In the genomic region with DNA sequence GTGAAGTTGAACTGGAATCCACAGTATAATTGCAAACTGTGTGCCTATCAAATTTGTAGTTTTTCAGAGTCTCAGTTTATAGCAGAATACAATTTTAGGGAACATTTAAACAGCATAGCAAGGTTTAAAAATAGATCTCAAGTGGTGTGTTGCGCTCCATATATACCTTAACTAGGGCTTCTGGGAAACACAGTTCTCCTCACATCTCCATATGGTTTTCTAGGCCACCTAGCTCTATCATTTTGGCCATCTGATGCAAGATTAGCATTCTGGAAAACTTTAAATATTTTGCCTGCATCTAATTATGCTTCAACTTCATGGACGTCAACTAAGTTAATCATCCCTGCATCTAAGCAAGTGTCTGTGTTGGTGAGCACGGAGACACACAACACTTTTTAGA, we compare ENCODE assay signal across 22 mouse cellular contexts.
DNase-seq lines count a peak whose midpoint lies in the region; ATAC-seq and TF ChIP-seq lines count a peak whose summit lies in the region.
"Had no signal": no experiment of that assay in that cellular context is flagged by ENCODE, and none has a peak within 500 bp of the region (broad histone marks: within the 10 kb centered on the region; RNA-seq: fewer than 3 reads in every experiment).

No protein-coding gene starts in this region.

- 92% methylated on average over 3 of the region's 3 CpGs for WGBS in liver, embryonic 11.5 days

- H3K4me2 ChIP-seq in liver, embryonic 11.5 days, result no peak overlapping the region
- H3K4me2 ChIP-seq: embryonic facial prominence, embryonic 12.5 days; forebrain, embryonic 13.5 days; forebrain, embryonic 15.5 days had no signal

- no peak for DNase-seq in frontal cortex, postnatal 25 days (ENCODE audit: low spot score in 2 of 2)
- DNase-seq in left cerebral cortex, adult 2 months (ENCODE audit: extremely low spot score in 1 of 2, low spot score in 2 of 2), result no peak
- DNase-seq in left cerebral cortex, postnatal 36 days (ENCODE audit: low spot score in 2 of 2), result no peak
- DNase-seq in liver, embryonic 11.5 days (ENCODE audit: low spot score), result no peak
- DNase-seq in heart, postnatal 25 days (ENCODE audit: low spot score), result no peak
- DNase-seq: adrenal gland, adult 2 months; adrenal gland, postnatal 10 days; adrenal gland, postnatal 25 days; B cell, adult 2 months; cerebellum, adult 11 months; cerebellum, adult 18-20 months; cerebellum, adult 8-10 months; cerebellum, adult 9-11 months; cerebellum, postnatal 14 days; cerebellum, postnatal 36 days; forebrain, postnatal 0 days had no signal

- H3K4me3 ChIP-seq in left cerebral cortex, adult 2 months, result no peak overlapping the region
- H3K4me3 ChIP-seq in cortical plate, adult 2 months (ENCODE audit: insufficient read depth, low read length), result no peak overlapping the region
- no peak overlapping the region for H3K4me3 ChIP-seq in liver, embryonic 11.5 days (ENCODE audit: low read depth, low read length)
- H3K4me3 ChIP-seq: embryonic facial prominence, embryonic 10.5 days; embryonic facial prominence, embryonic 12.5 days; forebrain, embryonic 13.5 days; forebrain, embryonic 15.5 days had no signal

- no peaks in the 10 kb centered on the region for H3K9me3 ChIP-seq in liver, embryonic 11.5 days (ENCODE audit: control insufficient read depth, low read length)
- H3K9me3 ChIP-seq: embryonic facial prominence, embryonic 10.5 days; embryonic facial prominence, embryonic 12.5 days; forebrain, embryonic 13.5 days; forebrain, embryonic 15.5 days had no signal

- H3K27me3 ChIP-seq in liver, embryonic 11.5 days (replicated peaks; ENCODE audit: control insufficient read depth, insufficient read depth, low read length), result no peaks in the 10 kb centered on the region
- H3K27me3 ChIP-seq: embryonic facial prominence, embryonic 12.5 days; forebrain, embryonic 13.5 days; forebrain, embryonic 15.5 days had no signal

- peaks cover 1% of the 10 kb centered on the region for H3K4me1 ChIP-seq in cortical plate, adult 2 months (ENCODE audit: control insufficient read depth, insufficient read depth, low read length)
- no peaks in the 10 kb centered on the region for H3K4me1 ChIP-seq in liver, embryonic 11.5 days (replicated peaks; ENCODE audit: control insufficient read depth, insufficient read depth, low read length)
- H3K4me1 ChIP-seq: embryonic facial prominence, embryonic 10.5 days; embryonic facial prominence, embryonic 12.5 days; forebrain, embryonic 15.5 days had no signal

- intact Hi-C loops in left cerebral cortex, adult 2 months (cut with DNase I), result loop anchor here (5.0 kb wide), 1 partner anchor 41 kb away; no protein-coding TSS in a partner anchor
- intact Hi-C loops in left cerebral cortex, postnatal 36 days (cut with DNase I), result no loop called here
- intact Hi-C loops in heart, postnatal 25 days (cut with DNase I), result no loop called here

- TF ChIP-seq CTCF in left cerebral cortex, adult 2 months (IDR thresholded peaks at IDR 0.05), result no peak
- TF ChIP-seq CTCF in cortical plate, adult 2 months (IDR thresholded peaks at IDR 0.05; ENCODE audit: extremely low read depth, insufficient read depth, low read length), result no peak

- TF ChIP-seq POLR2A in cortical plate, adult 2 months (IDR thresholded peaks at IDR 0.05; ENCODE audit: extremely low read depth, insufficient read depth, low read length), result no peak

- no peaks in the 10 kb centered on the region; the same call in 1 of the 2 replicates for H3K36me3 ChIP-seq in liver, embryonic 11.5 days (ENCODE audit: control insufficient read depth, insufficient read depth, low read length)
- H3K36me3 ChIP-seq: embryonic facial prominence, embryonic 10.5 days; embryonic facial prominence, embryonic 12.5 days; forebrain, embryonic 15.5 days had no signal

- no peak overlapping the region for H3K9ac ChIP-seq in liver, embryonic 11.5 days (ENCODE audit: low read depth, low read length)
- H3K9ac ChIP-seq: embryonic facial prominence, embryonic 12.5 days; forebrain, embryonic 13.5 days; forebrain, embryonic 15.5 days; forebrain, postnatal 0 days had no signal

- peak overlapping the region; percentile 29; the same call in 1 of the 2 replicates for H3K27ac ChIP-seq in left cerebral cortex, adult 2 months
- 0 out of 2 replicates have a peak overlapping the region, but pooled peaks have one; percentile 40 for H3K27ac ChIP-seq in cortical plate, adult 2 months (ENCODE audit: insufficient read depth, low read length)
- H3K27ac ChIP-seq in liver, embryonic 11.5 days (ENCODE audit: low read depth, low read length), result no peak overlapping the region
- H3K27ac ChIP-seq: embryonic facial prominence, embryonic 10.5 days; embryonic facial prominence, embryonic 12.5 days; forebrain, embryonic 13.5 days; forebrain, embryonic 15.5 days had no signal

- ATAC-seq in frontal cortex, adult (ENCODE audit: low TSS enrichment), result peak; percentile 92
- ATAC-seq in liver, embryonic 11.5 days (replicated peaks; ENCODE audit: low FRiP score), result no peak
- ATAC-seq: forebrain, embryonic 13.5 days; forebrain, embryonic 15.5 days; forebrain, postnatal 0 days had no signal
